Mouse (Mus musculus): Measurements from ENCODE around the gene Klk1b27.
"Not testable (repeated sequence)": the region's sequence is repeated elsewhere in the genome, so short reads cannot be mapped to it uniquely, and the experiment has no call there.

Gene Klk1b27

DNA sequence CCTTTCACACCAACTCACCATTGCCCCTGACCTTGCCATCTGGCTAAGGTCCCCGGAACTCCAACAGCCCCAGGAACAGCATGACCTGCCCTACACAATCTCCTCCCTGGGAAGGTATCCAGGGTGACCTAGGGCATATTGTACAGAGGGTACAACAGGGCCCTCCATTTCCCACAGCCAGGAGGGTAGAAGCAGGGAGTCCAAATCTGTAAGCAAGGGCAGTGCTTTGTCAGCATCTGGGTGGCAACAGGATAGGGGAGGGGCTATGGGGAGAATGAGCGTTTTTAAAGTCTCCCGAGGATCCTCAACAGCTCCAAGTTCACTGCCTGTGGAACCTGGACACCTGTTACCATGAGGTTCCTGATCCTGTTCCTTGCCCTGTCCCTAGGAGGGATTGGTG, at the start of gene Klk1b27:
Gene Klk1b27 (plus strand): TSS at position 301 of the 400 bp plus-strand sequence.
- not testable (repeated sequence) for TF ChIP-seq GATA4 (IDR thresholded peaks at IDR 0.05; ENCODE audit: insufficient replicate concordance, low read length)

DNA sequence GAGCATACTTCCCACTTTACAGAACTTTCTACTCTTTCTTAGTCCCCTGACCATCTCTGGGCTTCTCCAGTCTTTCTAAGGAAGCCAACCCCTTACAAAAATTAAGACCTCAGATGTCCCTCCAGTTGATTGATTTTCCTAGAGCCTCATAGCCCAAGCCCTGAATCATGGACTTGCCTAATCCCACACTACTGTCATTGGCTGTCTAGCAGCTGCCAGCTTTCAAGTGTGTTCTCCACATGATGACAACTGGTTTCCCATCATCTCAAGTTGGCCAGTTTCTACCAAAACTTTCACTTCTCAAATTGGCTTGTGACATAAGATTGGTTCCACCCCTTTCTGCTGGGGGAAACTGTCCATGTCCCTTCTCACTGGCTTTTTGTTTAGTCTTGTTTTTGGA, 47.2 kb upstream of the Klk1b27 start:
- no peak for TF ChIP-seq GATA4 (IDR thresholded peaks at IDR 0.05; ENCODE audit: insufficient replicate concordance, low read length)

DNA sequence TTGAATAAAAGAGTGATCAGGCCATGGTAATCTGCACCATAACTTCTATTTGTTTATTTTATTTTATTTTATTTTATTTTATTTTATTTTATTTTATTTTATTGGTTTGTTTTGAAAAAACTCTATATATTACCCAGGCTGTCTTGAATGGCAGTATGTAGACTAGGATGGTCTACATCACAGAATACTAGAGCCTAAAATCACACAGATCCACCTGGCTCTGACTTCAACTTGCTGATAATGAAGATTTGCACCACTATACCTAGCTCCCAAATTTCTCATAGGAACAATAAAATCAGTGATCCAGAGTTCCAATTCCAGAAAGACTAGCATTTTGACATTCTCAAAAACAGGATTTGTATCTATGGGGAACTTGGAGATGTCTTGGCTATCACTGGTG, 40.2 kb upstream of the Klk1b27 start, which contains the start of gene Klk1b26:
Gene Klk1b26 (plus strand): TSS at position 301 of the 400 bp plus-strand sequence.
- not testable (repeated sequence) for TF ChIP-seq GATA4 (IDR thresholded peaks at IDR 0.05; ENCODE audit: insufficient replicate concordance, low read length)

- TF ChIP-seq GATA4 (IDR thresholded peaks at IDR 0.05; ENCODE audit: insufficient replicate concordance, low read length) = no peak
Measured at GRCm38 (mm10) chr7:44015071-44015470, 37.0 kb upstream of the Klk1b27 start.

GRCm38 (mm10) chr7:44072117-44072516, 20.0 kb downstream of the Klk1b27 start:
- no peak for TF ChIP-seq GATA4 (IDR thresholded peaks at IDR 0.05; ENCODE audit: insufficient replicate concordance, low read length)

DNA sequence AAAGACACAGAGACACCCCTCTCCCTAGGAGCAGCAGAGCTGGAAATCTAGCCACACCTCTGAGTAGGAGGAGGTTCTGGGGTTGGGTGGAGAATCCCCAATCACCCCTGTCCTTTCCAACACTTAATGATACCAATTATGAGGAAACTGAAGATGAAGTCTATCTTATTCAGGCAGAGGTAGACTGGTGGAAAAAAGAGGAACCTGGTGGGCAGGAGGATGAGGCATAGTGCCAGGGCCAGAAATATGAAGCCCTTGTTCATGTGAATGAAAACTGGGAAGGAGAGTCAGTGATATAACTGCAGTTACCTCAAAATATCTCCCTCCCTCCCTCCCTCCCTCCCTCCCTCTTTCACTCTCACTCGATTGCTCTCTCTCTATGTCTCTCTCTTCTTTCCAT, 25.6 kb downstream of the Klk1b27 start:
- no peak for TF ChIP-seq GATA4 (IDR thresholded peaks at IDR 0.05; ENCODE audit: insufficient replicate concordance, low read length)

DNA sequence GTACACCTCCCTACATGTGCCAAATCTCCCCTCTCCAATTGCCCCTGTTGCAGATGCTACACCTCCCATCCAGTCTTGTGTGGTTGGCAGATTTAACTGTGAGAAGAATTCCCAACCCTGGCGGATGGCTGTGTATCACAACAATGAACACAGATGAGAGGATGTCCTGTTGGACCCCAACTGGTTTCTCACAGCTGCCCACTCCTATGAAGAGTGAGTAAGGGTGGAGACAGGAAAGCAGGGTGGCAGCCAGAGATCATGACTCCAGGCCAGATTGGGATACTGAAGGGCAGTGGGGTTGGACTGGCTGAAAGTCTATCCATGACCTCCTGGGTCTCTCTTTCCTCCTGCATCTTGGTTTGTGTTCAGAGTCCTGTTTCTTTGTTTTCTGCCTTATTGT, 44.0 kb downstream of the Klk1b27 start:
- no peak for TF ChIP-seq GATA4 (IDR thresholded peaks at IDR 0.05; ENCODE audit: insufficient replicate concordance, low read length)

GRCm38 (mm10) chr7:44102028-44102427, 49.9 kb downstream of the Klk1b27 start, which contains the start of gene Klk1b21:
Klk1b21 (plus strand) TSS chr7:44102328.
- not testable (repeated sequence) for TF ChIP-seq GATA4 (IDR thresholded peaks at IDR 0.05; ENCODE audit: insufficient replicate concordance, low read length)
